Mouse (Mus musculus): ENCODE results near the gene Mtrr.
"Not testable (repeated sequence)": the region's sequence is repeated elsewhere in the genome, so short reads cannot be mapped to it uniquely, and the experiment has no call there.

DNA sequence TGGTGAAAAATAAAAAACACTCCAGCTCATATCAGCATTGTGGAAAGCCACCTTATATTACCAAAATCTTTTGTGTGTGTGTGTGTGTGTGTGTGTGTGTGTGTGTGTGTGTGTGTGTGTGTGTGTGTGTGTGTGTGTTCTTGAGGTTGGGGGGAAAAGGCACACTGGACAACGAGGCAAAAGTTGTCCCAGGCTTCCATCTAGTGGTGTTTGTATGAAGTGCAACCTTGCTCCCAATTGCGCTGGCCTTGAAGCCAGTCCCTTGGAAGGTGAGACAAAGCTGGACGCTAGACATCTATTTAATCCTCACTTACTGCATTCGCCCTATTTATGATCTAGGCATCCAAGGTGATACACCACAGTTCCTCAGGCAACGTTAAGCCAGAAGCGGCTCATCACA lies 28.6 kb downstream of the Mtrr start:
- not testable (repeated sequence) for TF ChIP-seq CTCF (conservative IDR thresholded peaks at IDR 0.05; ENCODE audit: low read length); POU5F1 (IDR thresholded peaks at IDR 0.05; ENCODE audit: borderline replicate concordance, low read length); NANOG (IDR thresholded peaks at IDR 0.05; ENCODE audit: borderline replicate concordance, low read length)

All from E14TG2a.4 (cell line).